Mouse (Mus musculus): ENCODE data around the gene Gm3685. TPM values are rescaled to one million over a fixed set of nuclear protein-coding genes. Genes with fewer than 3 reads are reported as not detected.
"Not testable (repeated sequence)": the region's sequence is repeated elsewhere in the genome, so short reads cannot be mapped to it uniquely, and the experiment has no call there.

Gene Gm3685
- not detected for total RNA-seq (2021)
- long read RNA-seq, experiment 1, result 0 reads
- long read RNA-seq, experiment 2, result 0 reads

DNA sequence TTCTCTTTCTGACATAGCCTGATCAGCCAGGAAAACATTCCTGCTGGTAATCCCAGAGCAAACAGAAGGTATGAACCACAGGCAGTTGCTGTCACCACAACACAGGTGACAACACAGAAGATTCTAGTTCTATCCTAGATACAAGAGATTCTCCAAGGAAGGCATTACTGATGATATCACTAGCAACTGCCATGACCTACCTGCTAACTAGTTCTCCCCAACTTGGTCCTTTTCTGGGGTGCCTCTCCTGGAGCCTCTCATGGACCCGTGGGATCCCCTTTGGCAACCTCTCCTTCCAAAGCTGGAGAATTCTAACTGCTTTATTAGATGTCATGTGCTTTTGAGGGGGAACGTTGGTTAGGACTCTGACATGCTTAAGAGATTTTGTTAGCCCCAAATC lies at the start of gene Gm3685:
TSS of gene Gm3685 (minus strand) at position 101 of the 400 bp plus-strand sequence.
- DNase-seq; intact Hi-C loops (cut with DNase I; ENCODE audit: low total_unique reads): not testable (repeated sequence)

DNA sequence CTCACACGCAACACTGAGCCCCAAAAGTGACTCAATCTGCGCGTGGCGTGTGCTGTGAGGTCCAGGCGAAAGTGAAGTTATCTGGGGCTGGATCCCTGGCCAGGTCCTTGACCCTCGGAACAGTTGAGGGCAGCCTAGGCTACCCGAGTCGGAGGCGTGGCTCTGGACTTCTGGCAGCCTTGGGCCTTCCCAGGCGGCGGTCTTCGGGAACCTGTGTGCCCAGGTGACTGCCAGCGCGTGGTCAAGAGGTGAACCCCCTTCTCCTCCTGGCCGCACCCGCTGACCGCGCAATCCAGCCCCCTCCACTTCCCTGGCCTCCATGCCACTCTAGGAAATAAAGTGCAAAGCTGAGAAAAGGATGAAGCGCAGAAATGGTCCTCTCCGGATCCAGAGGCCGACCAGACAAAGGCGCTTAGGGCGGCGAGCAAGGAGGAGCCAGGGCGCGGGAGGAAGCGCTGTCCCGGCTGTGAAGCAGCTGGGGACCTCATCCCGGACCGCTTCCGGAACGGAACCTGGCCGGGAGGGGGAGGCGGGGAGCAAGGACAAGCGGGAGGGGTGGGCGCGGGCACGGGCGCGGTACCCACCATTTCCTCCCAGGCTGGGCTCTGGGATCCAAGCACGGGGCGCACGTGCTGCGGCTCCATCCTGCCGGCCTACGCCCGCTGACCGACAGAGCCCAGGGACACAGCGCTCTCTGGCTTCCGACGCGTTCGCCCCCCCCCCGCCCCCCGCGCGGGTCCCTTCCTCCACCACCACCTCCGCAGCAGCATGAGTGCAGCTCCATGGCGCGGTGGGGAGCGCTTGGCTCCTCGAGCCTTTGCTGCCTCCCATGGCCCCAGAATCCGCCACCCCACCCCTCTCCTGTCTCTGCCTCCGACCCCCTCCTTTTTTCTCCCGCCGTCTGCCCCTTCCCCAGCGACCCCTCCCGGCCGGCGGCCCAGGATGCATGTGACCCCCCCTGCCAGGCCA lies 17.7 kb downstream of the Gm3685 start, which contains the start of gene Gm10406:
TSS of gene Gm10406 (minus strand) at position 669 of the 969 bp plus-strand sequence.
- intact Hi-C loops (cut with DNase I; ENCODE audit: low total_unique reads), result not testable (repeated sequence)
- peak; percentile 14 for DNase-seq

DNA sequence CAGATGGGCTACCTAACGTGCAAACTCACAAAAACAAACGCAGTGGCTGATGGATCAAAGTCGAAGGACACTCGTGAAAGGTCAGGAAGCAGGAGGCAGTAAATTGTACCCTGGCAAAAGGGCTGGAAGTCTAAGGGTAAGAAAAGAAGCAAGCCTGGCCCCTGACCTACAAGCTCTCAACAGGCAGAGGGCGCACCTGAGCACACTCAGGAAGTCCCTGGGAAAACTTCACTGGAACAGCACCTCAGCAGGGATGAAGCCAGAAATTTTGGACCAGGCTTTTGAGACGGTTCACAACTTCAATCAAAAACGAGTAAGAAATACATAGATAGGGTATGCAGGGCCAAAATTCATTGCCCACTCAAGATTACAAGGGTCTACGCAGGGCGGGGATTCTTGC lies 18.5 kb downstream of the Gm3685 start:
- intact Hi-C loops (cut with DNase I; ENCODE audit: low total_unique reads); DNase-seq: not testable (repeated sequence)

Other genes with a start within 250 kb of the Gm3685 start
- not detected for gene Gm3642, start 204.7 kb downstream of the Gm3685 start, total RNA-seq (2021)
- under 1 TPM; 0.39 to 0.84 TPM for gene Gm3667, start 155.0 kb downstream of the Gm3685 start, total RNA-seq (2021)
- not detected for gene Gm6356, start 71.2 kb downstream of the Gm3685 start, total RNA-seq (2021)
- gene Gm10406, start 17.5 kb downstream of the Gm3685 start, total RNA-seq (2021), result under 1 TPM in 1 of 2 experiments, not detected in 1; 0.25 TPM
- under 1 TPM in 1 of 2 experiments, not detected in 1; 0.64 TPM for gene Gm3696, start 55.7 kb upstream of the Gm3685 start, total RNA-seq (2021)
- gene Gm6676, start 80.4 kb upstream of the Gm3685 start, total RNA-seq (2021), result not detected
- under 1 TPM in 1 of 2 experiments, not detected in 1; 0.18 TPM for gene Gm3512, start 129.6 kb upstream of the Gm3685 start, total RNA-seq (2021)
- gene Gm16434, start 149.6 kb upstream of the Gm3685 start, total RNA-seq (2021), result not detected
- not detected for gene Gm3727, start 219.7 kb upstream of the Gm3685 start, total RNA-seq (2021)